Mouse (Mus musculus) neural tube, postnatal 0 days (tissue): ENCODE measurements around the gene Tatdn3. TPM values are rescaled to one million over a fixed set of nuclear protein-coding genes. Genes with fewer than 3 reads are reported as not detected.

Experiments
- polyA plus RNA-seq: library from polyadenylated mRNA; unstranded; fragments of >200 nt; fragmentation: Nextera tagmentation; extraction: Ambion mirVana; gene quantifications from 2 replicates; pipeline ENCODE4 v1.2.1, GENCODE M21; 2015

Tatdn3 gene
- 17.6 and 19.2 TPM in 2 replicates for polyA plus RNA-seq

GRCm38 (mm10) chr1:191062781-191063485, at the start of gene Tatdn3, which contains the start of gene Nsl1:
TSS of gene Tatdn3 (minus strand) at chr1:191062932.
TSS of gene Nsl1 (plus strand) at chr1:191063012.

DNA sequence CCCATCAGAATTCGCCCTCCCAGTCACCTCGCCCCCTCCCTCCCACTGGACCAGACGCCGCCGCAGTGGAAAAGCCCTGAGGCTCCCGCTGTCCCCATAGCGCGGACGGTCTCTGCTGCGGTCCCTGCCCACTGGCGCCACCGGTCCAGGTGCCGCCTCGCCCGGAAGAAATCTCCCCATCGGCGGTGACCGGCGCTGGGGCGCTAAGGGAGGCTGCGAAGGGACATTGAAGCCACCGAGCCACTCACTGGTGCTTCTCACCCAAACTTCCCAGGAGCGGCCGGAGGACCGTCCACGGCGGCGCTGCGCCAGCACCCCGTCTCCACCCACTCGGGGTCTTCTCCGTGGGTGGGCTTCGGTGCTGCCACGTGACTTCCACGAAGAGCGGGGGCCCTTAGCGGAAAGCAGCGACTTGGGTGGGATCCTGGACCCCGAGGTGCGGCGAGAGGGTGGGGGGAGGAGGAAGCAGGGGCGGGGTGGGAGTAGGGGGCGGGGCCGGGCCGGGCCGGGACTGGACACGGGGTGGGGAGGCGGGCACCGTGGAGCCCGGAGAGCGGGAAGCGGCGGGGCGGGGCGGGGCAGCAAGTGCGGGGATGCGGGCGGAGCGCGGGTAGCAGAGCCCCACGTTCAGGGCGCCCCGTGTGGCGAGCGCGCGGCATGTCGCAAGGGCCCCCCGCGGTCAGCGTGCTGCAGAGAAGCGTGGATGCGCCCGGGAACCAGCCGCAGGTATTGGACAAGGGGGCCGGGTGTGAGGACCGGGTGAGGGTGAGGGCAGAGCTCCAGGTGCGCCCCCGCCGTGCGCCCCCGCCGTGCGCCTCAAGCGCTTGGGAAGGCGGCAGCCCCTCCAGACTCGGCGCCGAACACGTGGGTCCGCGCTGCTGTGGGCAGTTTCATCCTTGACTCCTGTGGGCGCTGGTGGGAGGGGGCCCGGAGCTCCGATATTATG, 35.3 kb upstream of the Tatdn3 start, which contains the start of gene Batf3:
Batf3 (plus strand) TSS at position 46 of the 946 bp plus-strand sequence.

GRCm38 (mm10) chr1:191036554-191037334, 26.0 kb downstream of the Tatdn3 start, which contains the start of gene Spata45:
TSS of gene Spata45 (plus strand) at chr1:191036639.

DNA sequence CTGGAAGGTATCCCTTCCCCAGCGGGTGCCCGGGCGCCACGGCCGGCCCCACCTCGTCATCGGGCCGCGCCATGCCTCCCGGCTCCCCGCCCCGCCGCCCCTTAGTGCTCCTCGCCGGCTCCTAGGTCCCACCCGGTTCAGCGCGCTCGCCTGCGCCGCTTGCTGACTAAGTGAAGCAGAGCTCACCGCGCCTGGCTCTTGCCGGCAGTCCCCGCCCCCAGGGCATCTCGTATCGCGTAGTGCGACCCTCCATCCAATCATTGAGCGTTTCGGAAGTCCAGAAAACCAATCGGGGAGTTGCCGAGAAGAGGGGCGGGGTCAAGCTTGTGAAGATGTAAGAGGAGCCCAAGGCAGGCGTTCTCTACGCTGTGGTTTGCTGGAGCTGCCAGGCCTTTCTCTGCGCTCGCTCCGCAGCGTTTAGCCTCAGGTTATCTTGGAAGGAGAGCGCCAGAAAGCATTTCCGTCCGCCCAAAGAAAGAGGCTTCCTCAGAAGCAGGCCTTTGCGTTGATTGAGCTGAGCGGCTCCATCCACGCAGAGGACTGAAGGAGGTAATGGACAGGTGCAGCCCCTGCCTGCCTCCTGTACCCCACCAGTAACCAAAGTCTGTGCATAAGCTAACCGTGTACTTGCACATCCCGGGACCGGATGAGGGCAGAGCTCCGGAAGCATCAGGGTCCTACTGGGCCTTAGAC, 36.6 kb downstream of the Tatdn3 start, which contains the start of gene Flvcr1:
Flvcr1 (minus strand) TSS at position 138 of the 693 bp plus-strand sequence.

Other genes starting within 250 kb of the Tatdn3 start
- 17.2 and 21.2 TPM in 2 replicates for gene Rps6kc1, start 151.2 kb downstream of the Tatdn3 start, polyA plus RNA-seq
- gene Angel2, start 137.8 kb downstream of the Tatdn3 start, polyA plus RNA-seq: 35.8 and 36.3 TPM in 2 replicates
- gene Vash2, start 83.6 kb downstream of the Tatdn3 start, polyA plus RNA-seq: 37.8 and 41.8 TPM in 2 replicates
- 9.5 and 9.7 TPM in 2 replicates for gene Flvcr1, start 36.8 kb downstream of the Tatdn3 start, polyA plus RNA-seq
- gene Spata45, start 26.3 kb downstream of the Tatdn3 start, polyA plus RNA-seq: not detected in 2 replicates
- 1.3 and 2.3 TPM in 2 replicates for gene Nsl1, start 80 bp upstream of the Tatdn3 start, polyA plus RNA-seq
- 9.0 and 9.2 TPM in 2 replicates for gene Batf3, start 34.9 kb upstream of the Tatdn3 start, polyA plus RNA-seq
- gene Fam71a, start 101.9 kb upstream of the Tatdn3 start, polyA plus RNA-seq: not detected in 2 replicates
- gene Atf3, start 155.1 kb upstream of the Tatdn3 start, polyA plus RNA-seq: 1.3 and 2.1 TPM in 2 replicates